Mouse (Mus musculus): ENCODE data around the gene Anapc4.

- TF ChIP-seq CTCF (IDR thresholded peaks at IDR 0.05; ENCODE audit: borderline replicate concordance, extremely low read depth, insufficient read depth, insufficient read length) = no peak
- TF ChIP-seq POLR2A (IDR thresholded peaks at IDR 0.05; ENCODE audit: borderline replicate concordance, extremely low read depth, insufficient read depth, insufficient read length, poor library complexity, severe bottlenecking) = no peak
These were observed 32.0 kb downstream of the Anapc4 start for GRCm38 (mm10) chr5:52865825-52866224.

Measured in brain, embryonic 14.5 days (tissue).